Mouse (Mus musculus) kidney, postnatal 25 days (tissue): Measurements from ENCODE around the gene Gm49337.

Source experiments
- DNase-seq, 2 experiments: peaks; one replicate each; pipeline ENCODE4 v3.0.0; 2021; ENCODE audit warnings: mixed read lengths in 2 of 2

The Gm49337 gene

DNA sequence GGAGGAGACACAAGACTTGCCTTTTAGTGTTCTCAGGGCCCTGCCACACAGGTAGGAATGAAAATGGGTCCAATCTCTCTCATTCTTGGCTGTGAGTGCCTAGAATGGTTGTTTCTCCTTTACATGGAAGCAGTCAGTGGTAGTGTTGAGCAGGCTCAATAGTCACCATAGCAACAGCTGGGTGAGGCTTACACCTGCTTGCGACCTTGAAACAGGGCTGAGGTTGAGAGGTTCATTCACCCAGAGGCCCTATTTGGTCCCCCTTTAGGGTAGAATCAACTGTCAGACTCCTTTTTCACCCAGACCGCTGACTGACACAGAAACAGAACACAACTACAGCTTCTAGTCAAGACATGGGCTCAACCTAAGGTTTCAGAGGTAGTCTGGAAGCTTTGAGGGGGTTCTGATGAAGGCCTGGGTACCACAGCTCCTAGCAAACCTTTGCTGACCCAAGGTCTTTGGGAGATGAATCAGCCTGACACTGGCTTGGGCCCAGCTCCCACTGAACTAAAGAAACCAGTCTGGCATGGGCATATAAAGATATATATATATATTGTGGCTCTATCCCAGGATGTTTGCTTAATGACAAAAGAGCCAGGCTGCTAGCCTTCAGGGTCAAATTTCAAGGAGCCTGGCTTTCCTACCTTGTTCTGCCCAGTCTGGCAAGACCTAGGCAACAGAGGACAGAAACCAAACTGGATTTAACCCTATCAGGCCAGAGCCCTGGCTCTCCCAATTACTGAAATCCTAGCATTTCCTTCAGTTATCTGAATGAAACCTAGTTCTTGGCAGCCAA is 8.2 kb upstream of the Gm49337 start:
- peak in 1 of 2 experiments; percentile 45 for DNase-seq

DNA sequence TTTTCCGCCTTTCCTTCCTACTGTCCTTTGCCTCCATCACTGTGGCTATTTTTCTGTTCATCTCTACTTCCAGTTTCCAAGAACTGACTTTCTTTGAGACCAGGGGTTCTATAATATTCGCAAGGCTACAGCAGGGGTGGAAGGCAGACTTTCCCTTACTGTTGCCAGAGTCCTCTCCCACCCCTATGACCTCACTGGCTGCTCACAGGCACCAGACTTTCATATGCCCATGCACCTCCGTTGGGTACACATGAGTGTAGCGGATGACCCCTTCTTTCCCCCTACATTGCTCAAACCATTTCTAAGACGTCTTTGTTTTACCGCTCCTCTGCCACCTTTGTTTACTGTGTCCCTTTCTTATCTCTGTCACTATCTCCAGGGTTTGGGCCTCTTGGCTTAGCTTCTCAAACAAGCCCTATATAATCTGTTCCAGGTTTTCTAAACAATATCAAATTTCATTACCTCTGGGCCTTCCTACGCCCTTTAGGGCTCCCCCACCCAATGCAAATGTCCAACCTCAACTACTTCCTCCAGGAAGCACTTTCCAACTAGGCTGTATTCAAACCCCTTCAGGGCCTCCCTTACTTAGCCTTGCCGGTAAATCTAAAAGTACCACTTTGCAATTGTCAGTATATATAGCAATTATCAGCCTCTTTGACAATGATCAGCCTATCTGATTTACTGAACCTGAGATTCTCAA is 7.3 kb upstream of the Gm49337 start:
- DNase-seq: peak in 1 of 2 experiments; percentile 31

DNA sequence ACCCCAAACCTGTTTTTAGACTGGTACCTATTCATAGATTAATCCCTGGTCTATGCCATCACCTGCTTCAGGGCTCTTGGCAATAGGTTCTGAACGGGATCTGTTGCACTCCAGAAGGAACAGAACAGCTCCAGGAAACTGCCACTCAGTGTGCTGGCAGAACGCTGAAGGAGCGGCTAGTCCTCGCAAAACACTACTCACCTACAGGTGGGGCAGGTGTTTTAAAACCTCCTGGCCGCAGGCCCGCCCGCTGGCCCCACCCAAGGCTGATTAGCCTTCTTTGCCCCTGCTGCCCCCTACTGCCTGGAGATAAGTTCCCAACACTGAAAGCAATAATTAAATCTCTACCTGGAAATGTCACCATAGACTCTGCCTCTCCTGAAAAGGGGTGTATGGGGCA is 5.8 kb upstream of the Gm49337 start, which contains the start of gene Tspan1:
Gene Tspan1, minus strand, starts transcription at position 198 of the 400 bp plus-strand sequence.
- peak; percentile 77 to 83 for DNase-seq

- peak; percentile 82 to 93 for DNase-seq
Measured at GRCm38 (mm10) chr4:116168617-116169352, 4.4 kb upstream of the Gm49337 start.

- DNase-seq: no peak
Measured at GRCm38 (mm10) chr4:116169353-116169672, 3.9 kb upstream of the Gm49337 start.

DNA sequence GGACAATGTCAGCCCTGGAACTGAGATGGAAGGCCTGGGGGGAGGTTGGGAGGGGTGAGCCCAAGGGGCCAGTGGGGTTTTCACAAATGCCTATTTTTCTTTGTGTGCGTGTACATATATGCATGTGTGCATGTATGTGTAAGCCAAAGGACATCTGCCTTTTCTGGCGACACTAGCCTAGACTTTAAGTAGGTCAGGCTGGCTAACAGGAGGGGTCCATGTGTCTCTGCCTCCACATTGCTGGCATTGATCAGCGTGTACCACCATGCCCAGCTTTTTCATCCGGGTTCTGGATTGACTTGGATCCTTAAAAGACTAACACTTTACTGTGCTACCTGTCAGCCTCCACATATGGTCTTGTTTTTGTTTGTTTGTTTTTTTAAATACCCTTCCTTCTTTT is 568 bp downstream of the Gm49337 start:
- no peak for DNase-seq

DNA sequence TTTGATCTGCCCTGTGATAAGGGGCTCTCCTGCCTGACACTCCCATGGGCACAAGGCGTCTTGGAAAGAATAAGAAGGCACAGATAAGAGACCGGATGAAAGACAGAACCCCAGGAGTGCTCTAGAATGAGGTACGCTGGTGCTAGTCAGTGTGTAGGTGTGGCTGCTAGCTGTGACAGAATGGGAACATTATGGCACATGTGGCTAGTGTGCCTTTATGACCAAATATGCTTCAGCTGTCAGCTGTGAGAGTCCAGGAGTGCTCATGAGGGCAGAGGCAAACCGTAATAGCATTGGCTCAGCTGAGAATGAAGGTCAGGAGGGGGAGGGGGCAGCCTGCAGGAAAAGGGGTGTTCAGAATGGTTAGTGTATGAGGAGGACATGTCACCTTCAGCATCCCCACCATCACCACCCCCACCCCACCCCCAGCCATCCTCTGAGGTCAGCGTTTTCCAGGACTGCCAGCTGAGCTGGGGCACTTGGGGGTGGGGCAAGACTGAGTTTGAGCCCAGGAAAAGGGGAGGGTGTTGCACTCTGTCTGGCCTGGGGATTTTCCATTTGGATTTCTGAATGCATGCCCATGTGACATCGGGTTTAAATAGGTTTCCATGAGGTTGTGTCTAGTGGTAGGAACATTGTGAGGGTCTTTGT is 1.4 kb downstream of the Gm49337 start:
- DNase-seq: peak; percentile 70 to 87

DNA sequence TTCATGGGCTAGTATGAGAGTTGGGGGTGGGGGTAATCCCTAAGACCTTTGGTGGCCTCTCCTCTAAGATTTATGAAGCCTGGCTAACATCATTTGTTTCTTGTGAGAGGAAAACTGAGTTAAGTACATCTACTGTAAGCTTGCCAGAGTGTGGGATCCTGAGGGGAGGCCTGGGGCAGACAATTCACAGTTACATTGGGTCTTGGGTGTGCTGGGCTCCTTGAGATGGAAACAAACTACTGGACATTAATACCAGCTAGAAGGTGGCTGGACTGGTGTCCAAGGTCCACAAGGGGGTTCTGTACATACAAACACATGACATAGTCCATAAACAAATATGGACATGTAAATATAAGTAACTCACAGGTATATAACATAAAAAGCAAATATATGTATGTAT is 2.0 kb downstream of the Gm49337 start:
- no peak for DNase-seq

GRCm38 (mm10) chr4:116175711-116176542 is 2.7 kb downstream of the Gm49337 start:
- no peak for DNase-seq

GRCm38 (mm10) chr4:116176543-116176988 is 3.4 kb downstream of the Gm49337 start:
- peak; percentile 83 to 95 for DNase-seq

DNA sequence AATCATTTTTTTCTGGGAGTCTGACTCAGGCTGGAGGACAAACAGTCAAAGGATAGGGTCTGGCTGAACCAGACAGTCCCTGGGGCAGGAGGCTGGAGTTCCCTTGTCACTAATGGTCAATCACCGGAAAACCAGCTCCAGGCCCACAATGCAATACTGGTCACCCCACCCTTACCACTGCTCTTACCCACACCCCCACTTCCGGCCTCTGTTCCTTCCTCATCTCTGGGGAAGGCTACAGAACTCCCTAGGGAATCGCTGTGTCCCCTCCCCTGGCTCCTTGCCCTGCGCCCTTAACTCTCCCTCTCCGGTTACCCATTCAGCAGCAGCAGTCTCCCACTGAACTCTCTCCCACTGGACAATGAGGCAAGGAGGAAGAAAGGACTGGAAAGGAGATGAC is 4.0 kb downstream of the Gm49337 start:
- peak; percentile 90 to 92 for DNase-seq

DNA sequence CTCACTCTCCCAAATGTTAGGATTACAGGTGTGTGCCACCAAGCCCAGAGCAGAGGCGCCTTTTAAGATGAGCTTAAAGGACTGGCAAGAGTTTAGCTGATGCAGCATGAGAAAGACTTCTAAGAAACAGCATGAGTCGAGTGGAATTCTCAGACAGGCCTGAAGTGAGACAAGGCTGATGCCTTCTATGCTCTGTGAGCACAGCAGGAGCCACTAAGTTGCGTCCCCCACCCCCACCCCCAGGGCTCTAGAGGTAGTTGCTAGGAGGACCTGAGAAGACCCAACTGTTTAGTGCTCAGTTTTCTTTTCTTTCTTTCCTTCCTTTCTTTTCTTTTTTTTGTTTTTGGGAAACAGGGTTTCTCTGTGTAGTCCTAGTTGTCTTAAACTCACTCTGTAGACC is 8.9 kb downstream of the Gm49337 start:
- DNase-seq: no peak

- peak; percentile 38 to 62 for DNase-seq
Measured at GRCm38 (mm10) chr4:116182745-116183144, 9.6 kb downstream of the Gm49337 start.

DNA sequence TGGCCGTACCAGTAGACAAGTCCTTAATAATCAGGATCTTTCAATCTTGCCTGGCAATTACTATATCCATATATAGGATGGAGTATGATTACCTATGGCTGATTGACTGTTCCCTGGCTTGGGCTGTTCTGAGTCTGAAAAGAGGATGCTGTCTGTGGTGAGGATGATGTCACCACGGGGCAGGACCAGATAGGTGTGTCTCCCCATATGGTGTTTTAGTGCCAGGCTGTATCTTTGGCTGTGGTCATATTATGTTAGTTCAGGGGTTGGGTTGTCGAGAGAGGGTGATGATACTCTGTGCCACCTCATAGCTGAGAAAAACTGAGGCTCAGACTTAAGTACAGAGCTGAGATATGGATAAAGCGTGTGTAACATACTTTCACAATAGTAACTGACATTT is 11.9 kb downstream of the Gm49337 start:
- no peak for DNase-seq

DNA sequence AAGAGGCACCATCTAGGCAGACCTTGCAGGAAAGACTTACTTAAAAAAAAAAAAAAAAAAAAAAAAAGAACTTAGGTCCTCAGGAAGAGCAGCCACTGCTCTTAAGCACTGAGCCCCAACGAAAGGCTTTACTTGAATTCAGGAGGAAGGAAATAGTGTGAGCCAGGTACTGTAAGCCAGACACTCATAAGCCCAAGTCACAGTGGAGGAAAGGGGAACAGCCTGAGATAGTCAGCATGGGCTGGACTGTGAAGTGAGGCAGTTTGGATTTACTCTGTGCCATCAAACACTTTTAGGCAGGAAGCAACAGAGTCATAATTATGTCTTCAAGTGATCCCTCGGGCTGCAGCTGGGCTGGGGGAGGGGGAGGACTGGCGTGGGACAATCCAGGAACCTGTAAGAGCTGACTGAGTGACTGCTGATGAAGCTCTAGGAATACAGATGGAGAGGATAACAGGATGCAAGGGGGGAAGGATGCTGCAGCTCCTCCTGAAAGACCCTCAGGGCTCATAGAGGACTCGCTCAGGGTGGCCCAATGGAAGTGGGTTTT is 19.2 kb downstream of the Gm49337 start:
- peak; percentile 18 to 48 for DNase-seq

DNA sequence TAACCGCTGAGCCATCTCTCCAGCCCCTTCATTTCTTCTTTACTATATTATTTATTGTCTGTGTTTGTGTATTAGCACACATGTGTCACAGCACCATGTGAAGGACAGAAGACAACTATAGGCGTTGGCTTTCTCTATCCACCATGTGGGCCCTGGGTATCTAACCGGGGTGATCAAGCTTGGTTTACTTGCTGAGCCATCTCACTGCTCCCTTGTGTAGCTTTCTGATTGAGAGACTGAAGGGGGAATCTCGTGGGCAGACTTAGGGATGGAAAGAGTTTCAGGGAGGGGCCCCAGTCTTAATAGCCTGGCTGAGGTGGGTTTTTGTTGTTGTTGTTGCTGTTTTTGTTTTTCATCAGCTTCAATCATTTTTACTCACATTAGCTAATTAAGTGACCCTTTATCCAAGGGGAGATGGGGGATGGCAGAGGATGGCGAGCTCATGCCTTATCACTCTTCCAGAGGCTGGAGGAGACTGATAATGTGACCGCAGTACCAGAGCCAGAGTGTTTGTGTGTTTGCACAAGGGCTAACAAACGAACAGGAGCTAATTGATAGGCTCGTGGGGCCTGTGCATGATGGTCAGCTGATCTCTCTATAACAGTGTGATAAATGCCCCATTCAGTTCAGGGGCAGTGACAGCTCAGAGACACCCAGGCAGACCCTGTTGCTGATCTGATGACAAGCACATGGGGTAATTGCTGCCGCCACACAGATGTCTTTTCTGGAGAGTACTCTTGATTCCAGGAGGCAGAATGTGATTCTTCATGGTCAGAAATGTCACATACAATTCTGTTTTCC is 20.6 kb downstream of the Gm49337 start:
- no peak for DNase-seq

GRCm38 (mm10) chr4:116198422-116198821 is 25.2 kb downstream of the Gm49337 start:
- DNase-seq: no peak

- no peak for DNase-seq
Measured at GRCm38 (mm10) chr4:116204422-116204821, 31.2 kb downstream of the Gm49337 start.

DNA sequence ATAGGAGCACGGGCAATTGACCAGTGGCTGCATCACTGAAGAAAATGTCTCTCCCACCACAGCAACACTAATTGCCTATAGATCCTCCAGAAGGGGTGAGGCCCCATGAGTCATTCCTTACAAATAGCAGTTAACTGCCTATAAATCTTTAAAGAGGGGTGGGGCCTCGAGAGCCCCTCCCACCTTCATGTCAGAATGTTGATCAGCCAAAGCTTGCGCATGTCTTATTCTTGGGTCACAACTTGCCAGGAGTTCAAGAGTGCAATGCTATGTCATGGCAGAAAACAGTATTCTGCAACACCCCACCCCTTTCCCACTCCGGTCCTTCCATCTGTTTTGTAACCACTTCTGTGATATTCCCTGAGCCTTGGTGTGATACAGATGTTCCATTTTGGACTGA is 33.3 kb downstream of the Gm49337 start:
- DNase-seq: no peak

DNA sequence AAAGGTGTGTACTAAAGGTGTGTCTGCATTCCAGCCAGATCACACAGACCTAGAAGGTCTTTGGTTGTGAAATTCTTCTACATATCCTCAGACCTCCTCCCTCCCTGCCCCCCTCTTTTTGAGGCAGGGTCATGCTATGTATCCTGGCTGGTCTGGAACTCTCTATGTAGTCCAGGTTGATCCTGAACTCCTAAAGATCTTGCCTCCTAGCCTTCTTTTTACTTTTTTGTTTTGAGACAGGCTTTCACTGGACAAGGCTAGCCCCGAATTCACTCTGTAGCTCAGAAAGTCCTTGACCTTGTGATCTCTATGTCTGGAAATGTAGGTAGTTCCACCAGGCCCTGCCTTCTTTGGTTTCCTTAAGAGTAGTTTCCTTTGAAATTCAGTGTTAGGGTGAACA is 35.7 kb downstream of the Gm49337 start:
- no peak for DNase-seq
